Mouse (Mus musculus): ENCODE results near the gene Ivd.

DNA sequence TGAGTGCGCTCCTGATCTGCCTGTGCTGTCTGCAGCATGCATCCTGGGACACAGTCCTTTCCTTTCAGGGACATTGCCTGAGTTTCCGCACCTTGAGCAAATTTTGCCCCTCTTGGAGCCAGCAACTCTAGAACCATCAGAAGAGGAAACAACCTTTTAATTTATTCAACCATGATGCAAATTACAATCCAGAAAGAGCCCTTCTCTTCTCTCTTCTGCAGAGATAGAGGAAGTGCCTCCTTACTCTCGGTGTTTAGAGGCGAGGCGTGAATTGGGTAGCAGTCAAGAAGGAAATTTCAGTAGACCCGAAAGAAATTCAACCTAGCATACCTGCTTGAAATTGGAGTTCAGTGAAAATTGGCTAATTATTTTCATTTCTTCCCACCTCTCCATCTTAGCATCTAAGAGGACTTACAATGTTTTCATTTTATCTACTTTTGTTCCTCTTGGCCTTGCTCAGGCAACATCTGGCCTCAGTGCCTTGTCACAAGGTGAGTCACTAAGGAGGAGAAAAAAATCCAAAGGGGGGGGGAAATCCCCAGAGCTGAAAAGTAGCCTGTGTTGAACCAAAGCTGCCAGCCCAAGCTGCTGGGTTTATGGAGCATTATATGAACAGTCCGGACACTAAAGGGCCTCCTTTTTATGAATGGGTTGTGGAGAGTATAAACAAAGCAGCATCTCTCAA lies 43.8 kb downstream of the Ivd start:
- TF ChIP-seq POLR2A (IDR thresholded peaks at IDR 0.05; ENCODE audit: low read depth, low read length) = no peak
- no peak for TF ChIP-seq CTCF (IDR thresholded peaks at IDR 0.05; ENCODE audit: extremely low read depth, insufficient read length, insufficient replicate concordance, low read depth, low read length)

All from small intestine, adult 2 months (tissue).